ENCODE assay signal across 8 mouse cellular contexts in the genomic region with DNA sequence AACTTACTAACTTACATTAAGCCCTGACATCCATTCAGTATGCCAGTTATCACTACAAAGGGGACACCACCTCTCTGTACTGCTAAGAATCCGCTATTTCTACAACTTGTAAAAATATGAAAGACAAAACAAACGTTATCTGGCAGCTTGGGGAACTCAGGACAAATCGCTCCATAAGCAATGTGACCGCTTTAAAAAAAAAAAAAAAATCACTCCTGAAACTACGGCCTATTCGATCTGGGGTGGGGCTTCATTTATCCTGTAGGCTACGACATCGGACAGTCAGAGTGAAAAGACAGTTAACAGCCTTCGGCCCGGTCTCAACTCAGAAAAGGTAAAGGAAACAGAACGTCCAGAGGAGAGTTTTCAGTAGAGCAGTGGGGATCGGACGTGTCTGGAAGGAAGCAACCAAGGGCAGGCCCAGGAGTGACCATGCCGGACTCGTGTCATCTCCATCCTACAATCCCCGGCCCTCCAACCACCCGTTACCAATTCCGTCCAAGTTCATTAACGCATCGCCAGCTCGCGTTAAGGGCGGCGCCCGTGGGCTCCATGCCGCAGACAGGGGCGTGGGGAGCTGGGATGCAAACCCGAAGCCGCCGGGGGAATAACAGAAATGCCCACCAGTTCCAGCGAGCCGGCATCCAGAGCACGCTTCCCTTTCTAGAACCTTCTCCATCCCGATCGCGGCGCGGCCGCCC. TPM values are rescaled to one million over a fixed set of nuclear protein-coding genes. Genes with fewer than 3 reads are reported as not detected.
A peak's percentile ranks its signal among the peaks of the same experiment; 100 is the strongest.
DNase-seq lines count a peak whose midpoint lies in the region; ATAC-seq and TF ChIP-seq lines count a peak whose summit lies in the region.

No protein-coding gene starts in this region.

- peak; percentile 8 for DNase-seq in gastrocnemius, adult 18-20 months (ENCODE audit: low spot score)
- DNase-seq in gastrocnemius, postnatal 25 days = no peak
- DNase-seq in spleen, postnatal 4 days (ENCODE audit: low spot score in 2 of 2) = peak; percentile 37 to 76
- DNase-seq in spleen, postnatal 10 days (ENCODE audit: low spot score in 2 of 2) = no peak
- no peak for DNase-seq in lung, postnatal 0 days (ENCODE audit: low spot score)
- no peak for DNase-seq in urinary bladder, postnatal 25 days (ENCODE audit: low spot score)
- DNase-seq in gastrocnemius, postnatal 4 days (ENCODE audit: low spot score in 2 of 2) = no peak

- peak; percentile 38; the same call in 1 of the 2 replicates for ATAC-seq in granulocyte monocyte progenitor cell, adult 5-6 weeks (replicated peaks; ENCODE audit: poor library complexity, severe bottlenecking)
- ATAC-seq in lung, postnatal 0 days = peak; percentile 24

- peak overlapping the region; percentile 87 for H3K4me3 ChIP-seq in lung, postnatal 0 days (ENCODE audit: low read depth, low read length)

- WGBS in lung, postnatal 0 days = under 1% methylated on average over 33 of the region's 39 CpGs

- H3K27me3 ChIP-seq in lung, postnatal 0 days (replicated peaks; ENCODE audit: insufficient read depth, low read length) = no peaks in the 10 kb centered on the region

- H3K9me3 ChIP-seq in lung, postnatal 0 days (ENCODE audit: low read length) = no peaks in the 10 kb centered on the region

- peak overlapping the region; percentile 80 for H3K4me2 ChIP-seq in lung, postnatal 0 days (replicated peaks; ENCODE audit: low read depth, low read length)

- TF ChIP-seq EP300 in lung, postnatal 0 days (IDR thresholded peaks at IDR 0.05) = no peak

- H3K9ac ChIP-seq in lung, postnatal 0 days (replicated peaks; ENCODE audit: low read depth) = peak overlapping the region; percentile 90

- no peaks in the 10 kb centered on the region for H3K4me1 ChIP-seq in lung, postnatal 0 days (ENCODE audit: insufficient read depth, low read depth, low read length)

- no peak for TF ChIP-seq CTCF in lung, postnatal 0 days (IDR thresholded peaks at IDR 0.05)

- peaks cover 11% of the 10 kb centered on the region; the same call in 1 of the 2 replicates for H3K36me3 ChIP-seq in lung, postnatal 0 days (ENCODE audit: insufficient read depth, low read length)

- peak overlapping the region; percentile 87 for H3K27ac ChIP-seq in lung, postnatal 0 days (ENCODE audit: low read length)

RNA-seq across cellular contexts. Expression of a gene that starts 0.6 kb away (rescaled TPM):
- 100 to 1,000 TPM in 1 of 2 experiments, 10 to 100 TPM in 1; 98.3 to 113 TPM for total RNA-seq in gastrocnemius, adult 18-20 months (2021)
- 100 to 1,000 TPM; 111 to 117 TPM for total RNA-seq in gastrocnemius, postnatal 25 days (2021)
- 288 and 293 TPM in 2 replicates for total RNA-seq in granulocyte monocyte progenitor cell, adult 5-6 weeks (2014; fragmentation: Nextera tagmentation)
- 889 and 1,095 TPM in 2 replicates for total RNA-seq in granulocyte monocyte progenitor cell, adult 5-6 weeks (2017)
- 141 and 159 TPM in 2 replicates for polyA plus RNA-seq in lung, postnatal 0 days (2015; fragmentation: Nextera tagmentation; extraction: Ambion mirVana)
- 100 to 1,000 TPM; 190 to 198 TPM for total RNA-seq in gastrocnemius, postnatal 4 days (2021)

RNA-seq across cellular contexts. Expression of a gene that starts 40.6 kb away (rescaled TPM):
- 10 to 100 TPM; 50.1 to 54.6 TPM for total RNA-seq in gastrocnemius, adult 18-20 months (2021)
- 10 to 100 TPM; 38.3 to 47.5 TPM for total RNA-seq in gastrocnemius, postnatal 25 days (2021)
- 72.4 and 73.8 TPM in 2 replicates for total RNA-seq in granulocyte monocyte progenitor cell, adult 5-6 weeks (2014; fragmentation: Nextera tagmentation)
- total RNA-seq in granulocyte monocyte progenitor cell, adult 5-6 weeks (2017) = 120 and 133 TPM in 2 replicates
- 41.0 and 43.5 TPM in 2 replicates for polyA plus RNA-seq in lung, postnatal 0 days (2015; fragmentation: Nextera tagmentation; extraction: Ambion mirVana)
- 10 to 100 TPM; 30.6 to 39.7 TPM for total RNA-seq in gastrocnemius, postnatal 4 days (2021)

RNA-seq across cellular contexts. Expression of a gene that starts 54.7 kb away (rescaled TPM):
- total RNA-seq in gastrocnemius, adult 18-20 months (2021) = 1 to 10 TPM; 2.4 to 3.1 TPM
- total RNA-seq in gastrocnemius, postnatal 25 days (2021) = 1 to 10 TPM; 3.6 to 3.9 TPM
- 11.1 and 16.9 TPM in 2 replicates for total RNA-seq in granulocyte monocyte progenitor cell, adult 5-6 weeks (2014; fragmentation: Nextera tagmentation)
- total RNA-seq in granulocyte monocyte progenitor cell, adult 5-6 weeks (2017) = 17.5 and 18.5 TPM in 2 replicates
- 5.7 and 7.0 TPM in 2 replicates for polyA plus RNA-seq in lung, postnatal 0 days (2015; fragmentation: Nextera tagmentation; extraction: Ambion mirVana)
- total RNA-seq in gastrocnemius, postnatal 4 days (2021) = 1 to 10 TPM; 5.5 to 5.6 TPM

RNA-seq across cellular contexts. Expression of a gene that starts 58.0 kb away (rescaled TPM):
- 10 to 100 TPM in 1 of 2 experiments, 1 to 10 TPM in 1; 8.2 to 11.4 TPM for total RNA-seq in gastrocnemius, adult 18-20 months (2021)
- total RNA-seq in gastrocnemius, postnatal 25 days (2021) = 10 to 100 TPM; 11.5 to 17.4 TPM
- not detected in 2 replicates for total RNA-seq in granulocyte monocyte progenitor cell, adult 5-6 weeks (2014; fragmentation: Nextera tagmentation)
- total RNA-seq in granulocyte monocyte progenitor cell, adult 5-6 weeks (2017) = not detected in 2 replicates
- 0.37 and 0.38 TPM in 2 replicates for polyA plus RNA-seq in lung, postnatal 0 days (2015; fragmentation: Nextera tagmentation; extraction: Ambion mirVana)
- total RNA-seq in gastrocnemius, postnatal 4 days (2021) = 10 to 100 TPM; 33.0 to 37.6 TPM

Comparison
In these comparisons a context has a peak if more than half of its experiments do, and no peak if none do; other contexts are left out.
1. DNase-seq: peak in gastrocnemius, adult 18-20 months (single experiment) and spleen, postnatal 4 days (2 of 2); none in gastrocnemius, postnatal 25 days (single experiment), spleen, postnatal 10 days (0 of 2), lung, postnatal 0 days (single experiment), urinary bladder, postnatal 25 days (single experiment) and gastrocnemius, postnatal 4 days (0 of 2).